Mouse (Mus musculus): ENCODE results near the gene Rsbn1l. TPM values are rescaled to one million over a fixed set of nuclear protein-coding genes. Genes with fewer than 3 reads are reported as not detected.

The Rsbn1l gene
- total RNA-seq, 2 experiments from 2014 or later = 16.8 to 17.8 TPM

- no peak for TF ChIP-seq CTCF (IDR thresholded peaks at IDR 0.05)
- intact Hi-C loops (cut with DNase I) = no loop called here
- H3K27ac ChIP-seq = no peak overlapping the region; the same call in 1 of the 2 replicates
- no peak for DNase-seq (ENCODE audit: extremely low spot score in 1 of 2, low spot score in 2 of 2)
- no peak overlapping the region for H3K4me3 ChIP-seq
These were observed 26.5 kb downstream of the Rsbn1l start for GRCm38 (mm10) chr5:20929669-20930151.

- Histone ChIP-seq H3K4me3 (no peak overlapping the region), H3K27ac (no peak overlapping the region)
- no peak for DNase-seq (ENCODE audit: extremely low spot score in 1 of 2, low spot score in 2 of 2)
- no peak for TF ChIP-seq CTCF (IDR thresholded peaks at IDR 0.05)
- intact Hi-C loops (cut with DNase I) = no loop called here
These were observed 30.7 kb downstream of the Rsbn1l start for GRCm38 (mm10) chr5:20925451-20925850.

- intact Hi-C loops (cut with DNase I) = no loop called here
- Histone ChIP-seq H3K4me3 (no peak overlapping the region), H3K27ac (no peak overlapping the region)
- TF ChIP-seq CTCF (IDR thresholded peaks at IDR 0.05) = no peak
- no peak for DNase-seq (ENCODE audit: extremely low spot score in 1 of 2, low spot score in 2 of 2)
These were observed 31.6 kb downstream of the Rsbn1l start for GRCm38 (mm10) chr5:20924608-20925007.

GRCm38 (mm10) chr5:20919566-20919965 is 36.6 kb downstream of the Rsbn1l start:
- no peak for TF ChIP-seq CTCF (IDR thresholded peaks at IDR 0.05)
- no peak overlapping the region for H3K4me3 ChIP-seq
- intact Hi-C loops (cut with DNase I) = no loop called here
- DNase-seq (ENCODE audit: extremely low spot score in 1 of 2, low spot score in 2 of 2) = no peak
- no peak overlapping the region for H3K27ac ChIP-seq

GRCm38 (mm10) chr5:20918967-20919366 is 37.2 kb downstream of the Rsbn1l start:
- no peak for TF ChIP-seq CTCF (IDR thresholded peaks at IDR 0.05)
- DNase-seq (ENCODE audit: extremely low spot score in 1 of 2, low spot score in 2 of 2) = no peak
- Histone ChIP-seq H3K27ac (no peak overlapping the region), H3K4me3 (no peak overlapping the region)
- intact Hi-C loops (cut with DNase I) = no loop called here

GRCm38 (mm10) chr5:20913372-20914275 is 42.6 kb downstream of the Rsbn1l start:
- peak; percentile 79 for TF ChIP-seq CTCF (IDR thresholded peaks at IDR 0.05)
- intact Hi-C loops (cut with DNase I) = loop anchor here (2.0 to 5.0 kb wide), 2 partner anchors 39 to 55 kb away; no protein-coding TSS in a partner anchor

GRCm38 (mm10) chr5:20911741-20912140 is 44.5 kb downstream of the Rsbn1l start:
- no peak overlapping the region for H3K27ac ChIP-seq
- no peak for TF ChIP-seq CTCF (IDR thresholded peaks at IDR 0.05)
- no peak overlapping the region for H3K4me3 ChIP-seq
- intact Hi-C loops (cut with DNase I) = loop anchor here (5.0 kb wide), 1 partner anchor 41 kb away; no protein-coding TSS in a partner anchor
- no peak for DNase-seq (ENCODE audit: extremely low spot score in 1 of 2, low spot score in 2 of 2)

More at GRCm38 (mm10) chr5:20913372-20914275, 42.6 kb downstream of the Rsbn1l start:
- Histone ChIP-seq H3K4me3 (no peak overlapping the region), H3K27ac (no peak overlapping the region)
- peak; percentile 66 to 69 for DNase-seq (ENCODE audit: extremely low spot score in 1 of 2, low spot score in 2 of 2)

GRCm38 (mm10) chr5:20906191-20906590 is 50.0 kb downstream of the Rsbn1l start:
- Histone ChIP-seq H3K4me3 (no peak overlapping the region), H3K27ac (no peak overlapping the region)
- no peak for TF ChIP-seq CTCF (IDR thresholded peaks at IDR 0.05)
- intact Hi-C loops (cut with DNase I) = no loop called here
- DNase-seq (ENCODE audit: extremely low spot score in 1 of 2, low spot score in 2 of 2) = no peak

- TF ChIP-seq CTCF (IDR thresholded peaks at IDR 0.05) = no peak
- H3K27ac ChIP-seq = no peak overlapping the region
- no peak overlapping the region for H3K4me3 ChIP-seq
- no peak for DNase-seq (ENCODE audit: extremely low spot score in 1 of 2, low spot score in 2 of 2)
- intact Hi-C loops (cut with DNase I) = no loop called here
These were observed 50.8 kb downstream of the Rsbn1l start for GRCm38 (mm10) chr5:20905437-20905836.

GRCm38 (mm10) chr5:20904647-20905046 is 51.6 kb downstream of the Rsbn1l start:
- Histone ChIP-seq H3K27ac (no peak overlapping the region), H3K4me3 (no peak overlapping the region)
- intact Hi-C loops (cut with DNase I) = no loop called here
- no peak for DNase-seq (ENCODE audit: extremely low spot score in 1 of 2, low spot score in 2 of 2)
- TF ChIP-seq CTCF (IDR thresholded peaks at IDR 0.05) = no peak

GRCm38 (mm10) chr5:20897446-20898167 is 58.6 kb downstream of the Rsbn1l start:
- Histone ChIP-seq H3K27ac (no peak overlapping the region), H3K4me3 (no peak overlapping the region)
- intact Hi-C loops (cut with DNase I) = no loop called here
- TF ChIP-seq CTCF (IDR thresholded peaks at IDR 0.05) = no peak
- DNase-seq (ENCODE audit: extremely low spot score in 1 of 2, low spot score in 2 of 2) = no peak

All from left cerebral cortex, adult 2 months (tissue).